Mouse (Mus musculus) kidney, embryonic 15.5 days (tissue): ENCODE results near the gene Gm27021. TPM values are rescaled to one million over a fixed set of nuclear protein-coding genes. Genes with fewer than 3 reads are reported as not detected.

Experiments used
- ATAC-seq: fragments of 200-750 bp; cut with Nextera tagmentation; replicated peaks from 2 replicates; pipeline ENCODE4 v1.8.0; 2017; ENCODE audit warnings: moderate TSS enrichment; ENCODE audit not compliant: low FRiP score
- H3K27ac ChIP-seq: fragments of 300-500 bp; sonication (generic); 2 replicates; pipeline ENCODE4 v1.5.1; 2015; ENCODE audit warnings: mild to moderate bottlenecking, inconsistent platforms
- H3K27me3 ChIP-seq: fragments of 300-500 bp; sonication (generic); 2 replicates; pipeline ENCODE4 v1.6.1; 2015; ENCODE audit warnings: inconsistent platforms
- H3K36me3 ChIP-seq: fragments of 300-500 bp; sonication (generic); 2 replicates; pipeline ENCODE4 v1.6.1; 2015; ENCODE audit warnings: inconsistent platforms
- H3K4me1 ChIP-seq: fragments of 300-500 bp; sonication (generic); 2 replicates; pipeline ENCODE4 v1.6.1; 2015; ENCODE audit warnings: inconsistent platforms
- H3K4me2 ChIP-seq: fragments of 300-500 bp; sonication (generic); 2 replicates; pipeline ENCODE4 v1.6.1; 2015; ENCODE audit warnings: moderate library complexity, mild to moderate bottlenecking, inconsistent platforms
- H3K4me3 ChIP-seq: fragments of 300-500 bp; sonication (generic); replicated peaks from 2 replicates; pipeline ENCODE4 v1.5.1; 2015; ENCODE audit warnings: mild to moderate bottlenecking, inconsistent platforms
- H3K9ac ChIP-seq: fragments of 300-500 bp; sonication (generic); 2 replicates; pipeline ENCODE4 v1.6.1; 2015; ENCODE audit warnings: mild to moderate bottlenecking, inconsistent platforms
- H3K9me3 ChIP-seq: fragments of 300-500 bp; sonication (generic); replicated peaks from 2 replicates; pipeline ENCODE4 v1.6.1; 2016; ENCODE audit warnings: inconsistent platforms
- WGBS: fragments of 180-500 bp; shearing (Covaris S2); methylation state at CpG from one replicate; pipeline ENCODE4 v1.1.7; 2015; ENCODE audit warnings: mixed read lengths; 5-methylcytosine and 5-hydroxymethylcytosine counted together
- polyA plus RNA-seq: library from polyadenylated mRNA; unstranded; fragments of >200 nt; fragmentation: Nextera tagmentation; extraction: Ambion mirVana; gene quantifications from 2 replicates; pipeline ENCODE4 v1.2.1, GENCODE M21; 2015

The Gm27021 gene
- polyA plus RNA-seq, 1 experiment from 2014 or later: 2.8 TPM

DNA sequence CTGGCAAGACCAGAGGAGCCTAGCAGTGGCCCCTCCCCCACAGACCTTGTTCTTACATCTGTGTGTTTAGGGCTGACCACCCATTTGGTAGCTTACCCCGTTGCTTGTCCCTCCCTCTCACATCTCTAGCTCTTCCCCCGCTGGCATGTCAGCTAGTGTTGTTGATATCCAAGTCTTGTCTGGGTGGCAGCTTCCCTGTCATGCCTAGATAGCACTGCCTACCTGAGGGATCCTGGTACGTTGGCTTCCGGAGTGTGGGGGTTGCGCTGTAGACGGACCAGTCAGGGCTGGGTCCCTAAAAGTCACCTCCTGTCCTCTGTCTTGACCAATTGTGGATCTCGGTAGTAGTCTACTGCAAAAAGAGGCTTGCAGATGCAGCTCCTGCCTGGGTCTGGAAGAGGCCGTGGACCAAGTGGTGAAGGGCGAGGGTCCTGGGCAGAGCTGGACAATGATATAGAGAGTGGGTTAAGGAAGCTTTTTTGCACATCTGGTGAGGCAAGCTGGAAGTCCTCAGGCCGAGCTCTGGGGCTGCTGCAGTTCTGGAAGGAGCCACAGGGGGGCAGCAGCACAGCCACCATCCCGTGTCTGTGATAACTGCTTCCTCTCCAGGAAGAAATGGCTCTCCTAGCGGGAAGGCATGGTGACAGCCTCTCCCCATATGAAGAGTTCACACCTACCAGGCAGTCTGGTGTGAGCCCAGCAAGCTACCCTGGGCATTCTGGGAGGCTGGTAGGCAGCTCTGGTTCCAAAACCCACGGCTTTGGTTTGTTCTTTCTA lies 97.8 kb downstream of the Gm27021 start:
- peaks cover 40% of the 10 kb centered on the region for H3K4me1 ChIP-seq
- no peak overlapping the region; the same call in 1 of the 2 replicates for H3K27ac ChIP-seq
- H3K9me3 ChIP-seq: no peaks in the 10 kb centered on the region
- 54% methylated on average over 13 of the region's 13 CpGs for WGBS
- H3K36me3 ChIP-seq: peaks cover 91% of the 10 kb centered on the region
- no peak overlapping the region for H3K9ac ChIP-seq
- no peak for ATAC-seq
- H3K27me3 ChIP-seq: no peaks in the 10 kb centered on the region
- H3K4me3 ChIP-seq: no peak overlapping the region
- H3K4me2 ChIP-seq: no peak overlapping the region

GRCm38 (mm10) chr8:120569123-120569522 lies 98.8 kb downstream of the Gm27021 start:
- no peak for ATAC-seq
- Histone ChIP-seq H3K9me3 (no peaks in the 10 kb centered on the region), H3K9ac (no peak overlapping the region), H3K4me2 (no peak overlapping the region), H3K27me3 (no peaks in the 10 kb centered on the region), H3K27ac (no peak overlapping the region), H3K36me3 (peaks cover 81% of the 10 kb centered on the region), H3K4me1 (peaks cover 40% of the 10 kb centered on the region), H3K4me3 (no peak overlapping the region)
- 90% methylated on average over 16 of the region's 17 CpGs for WGBS

- H3K9me3 ChIP-seq: no peaks in the 10 kb centered on the region
- peaks cover 40% of the 10 kb centered on the region for H3K4me1 ChIP-seq
- H3K36me3 ChIP-seq: peaks cover 73% of the 10 kb centered on the region
- H3K27me3 ChIP-seq: no peaks in the 10 kb centered on the region
- H3K9ac ChIP-seq: no peak overlapping the region
- no peak overlapping the region for H3K4me3 ChIP-seq
- no peak for ATAC-seq
- H3K4me2 ChIP-seq: no peak overlapping the region
- 96% methylated on average over 37 of the region's 37 CpGs for WGBS
- no peak overlapping the region for H3K27ac ChIP-seq
Measured at GRCm38 (mm10) chr8:120568164-120568798, 99.6 kb downstream of the Gm27021 start.

- no peak overlapping the region for H3K27ac ChIP-seq
- WGBS: 95% methylated on average over 17 of the region's 17 CpGs
- no peak overlapping the region for H3K9ac ChIP-seq
Measured at GRCm38 (mm10) chr8:120567731-120568130, 100.1 kb downstream of the Gm27021 start.

GRCm38 (mm10) chr8:120566681-120567080 lies 101.2 kb downstream of the Gm27021 start:
- no peak overlapping the region for H3K9ac ChIP-seq
- peaks cover 57% of the 10 kb centered on the region for H3K36me3 ChIP-seq
- no peaks in the 10 kb centered on the region for H3K9me3 ChIP-seq
- H3K4me1 ChIP-seq: peaks cover 46% of the 10 kb centered on the region
- no peak overlapping the region for H3K4me3 ChIP-seq
- no peak overlapping the region for H3K4me2 ChIP-seq
- WGBS: 88% methylated on average over 8 of the region's 8 CpGs
- no peak for ATAC-seq
- H3K27ac ChIP-seq: no peak overlapping the region
- no peaks in the 10 kb centered on the region for H3K27me3 ChIP-seq

More at GRCm38 (mm10) chr8:120567731-120568130, 100.1 kb downstream of the Gm27021 start:
- peaks cover 40% of the 10 kb centered on the region for H3K4me1 ChIP-seq
- H3K9me3 ChIP-seq: no peaks in the 10 kb centered on the region
- peaks cover 67% of the 10 kb centered on the region for H3K36me3 ChIP-seq
- H3K27me3 ChIP-seq: no peaks in the 10 kb centered on the region
- H3K4me2 ChIP-seq: no peak overlapping the region
- ATAC-seq: no peak
- H3K4me3 ChIP-seq: no peak overlapping the region

- Histone ChIP-seq H3K9ac (no peak overlapping the region), H3K4me1 (peaks cover 55% of the 10 kb centered on the region), H3K36me3 (peaks cover 43% of the 10 kb centered on the region), H3K4me3 (no peak overlapping the region), H3K27ac (0 out of 2 replicates have a peak overlapping the region, but pooled peaks have one; percentile 88), H3K27me3 (no peaks in the 10 kb centered on the region), H3K9me3 (no peaks in the 10 kb centered on the region), H3K4me2 (no peak overlapping the region)
- 27% methylated on average over 7 of the region's 7 CpGs for WGBS
- ATAC-seq: no peak
Measured at GRCm38 (mm10) chr8:120565151-120565711, 102.6 kb downstream of the Gm27021 start.

GRCm38 (mm10) chr8:120563851-120564837 lies 103.7 kb downstream of the Gm27021 start:
- WGBS: 29% methylated on average over 20 of the region's 20 CpGs
- Histone ChIP-seq H3K9ac (no peak overlapping the region), H3K4me1 (peaks cover 66% of the 10 kb centered on the region), H3K4me3 (no peak overlapping the region), H3K36me3 (peaks cover 32% of the 10 kb centered on the region), H3K27me3 (no peaks in the 10 kb centered on the region), H3K9me3 (no peaks in the 10 kb centered on the region), H3K4me2 (peak overlapping the region; percentile 33), H3K27ac (peak overlapping the region; percentile 88)
- peak; percentile 55 for ATAC-seq

GRCm38 (mm10) chr8:120563348-120563724 lies 104.5 kb downstream of the Gm27021 start:
- Histone ChIP-seq H3K4me2 (peak overlapping the region; percentile 33; the same call in 1 of the 2 replicates), H3K36me3 (peaks cover 24% of the 10 kb centered on the region)
- 10% methylated on average over 8 of the region's 8 CpGs for WGBS

DNA sequence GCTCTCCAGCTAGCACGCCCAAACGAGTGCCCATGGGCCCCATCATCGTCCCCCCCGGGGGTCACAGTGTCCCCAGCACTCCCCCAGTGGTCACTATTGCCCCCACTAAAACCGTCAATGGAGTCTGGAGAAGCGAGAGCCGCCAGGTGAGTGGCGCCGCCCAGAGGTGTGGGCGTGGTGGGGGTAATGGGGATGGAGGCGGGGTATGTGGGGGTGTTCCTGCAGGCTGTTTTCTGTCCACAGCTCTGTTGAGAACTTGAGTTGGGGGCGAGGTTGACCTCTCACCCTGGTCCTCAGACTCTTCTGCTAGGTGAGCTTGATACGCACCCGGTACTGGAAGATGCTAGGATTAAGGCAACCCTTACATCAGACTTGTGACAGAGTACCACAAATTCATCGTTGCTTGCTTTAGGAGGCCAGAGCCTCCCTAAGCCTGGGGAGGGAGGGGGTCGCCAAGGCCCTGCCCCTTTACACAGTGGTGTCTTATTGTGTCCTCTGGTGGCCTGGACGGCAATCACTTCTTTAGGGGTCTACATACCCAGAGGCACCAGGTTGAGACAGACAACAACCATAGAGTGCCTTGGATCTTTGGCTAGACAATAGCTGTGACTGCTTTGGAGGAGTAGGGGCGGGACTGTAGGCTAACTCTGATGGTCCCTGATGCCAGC lies 105.1 kb downstream of the Gm27021 start:
- Histone ChIP-seq H3K36me3 (peaks cover 19% of the 10 kb centered on the region), H3K4me1 (peaks cover 79% of the 10 kb centered on the region), H3K4me3 (no peak overlapping the region), H3K9me3 (no peaks in the 10 kb centered on the region), H3K27ac (peak overlapping the region; percentile 88), H3K27me3 (no peaks in the 10 kb centered on the region), H3K4me2 (0 out of 2 replicates have a peak overlapping the region, but pooled peaks have one; percentile 7), H3K9ac (no peak overlapping the region)
- WGBS: 71% methylated on average over 18 of the region's 18 CpGs
- 0 out of 2 replicates have a peak, but pooled peaks have one; percentile 4 for ATAC-seq

More at GRCm38 (mm10) chr8:120563348-120563724, 104.5 kb downstream of the Gm27021 start:
- no peak overlapping the region for H3K9ac ChIP-seq
- no peaks in the 10 kb centered on the region for H3K9me3 ChIP-seq
- H3K27ac ChIP-seq: peak overlapping the region; percentile 88
- peaks cover 74% of the 10 kb centered on the region for H3K4me1 ChIP-seq
- no peak overlapping the region for H3K4me3 ChIP-seq
- peak; percentile 9; the same call in 1 of the 2 replicates for ATAC-seq
- no peaks in the 10 kb centered on the region for H3K27me3 ChIP-seq

- 0 out of 2 replicates have a peak overlapping the region, but pooled peaks have one; percentile 88 for H3K27ac ChIP-seq
- peaks cover 9% of the 10 kb centered on the region for H3K36me3 ChIP-seq
- no peaks in the 10 kb centered on the region for H3K9me3 ChIP-seq
- H3K4me1 ChIP-seq: peaks cover 89% of the 10 kb centered on the region
- no peak overlapping the region for H3K4me3 ChIP-seq
- 80% methylated on average over 22 of the region's 22 CpGs for WGBS
- ATAC-seq: no peak
- no peak overlapping the region for H3K4me2 ChIP-seq
- H3K9ac ChIP-seq: no peak overlapping the region
- H3K27me3 ChIP-seq: no peaks in the 10 kb centered on the region
Measured at GRCm38 (mm10) chr8:120561539-120562435, 106.1 kb downstream of the Gm27021 start.
